Comparison of ENCODE assay signal across 13 mouse cellular contexts in the genomic region with DNA sequence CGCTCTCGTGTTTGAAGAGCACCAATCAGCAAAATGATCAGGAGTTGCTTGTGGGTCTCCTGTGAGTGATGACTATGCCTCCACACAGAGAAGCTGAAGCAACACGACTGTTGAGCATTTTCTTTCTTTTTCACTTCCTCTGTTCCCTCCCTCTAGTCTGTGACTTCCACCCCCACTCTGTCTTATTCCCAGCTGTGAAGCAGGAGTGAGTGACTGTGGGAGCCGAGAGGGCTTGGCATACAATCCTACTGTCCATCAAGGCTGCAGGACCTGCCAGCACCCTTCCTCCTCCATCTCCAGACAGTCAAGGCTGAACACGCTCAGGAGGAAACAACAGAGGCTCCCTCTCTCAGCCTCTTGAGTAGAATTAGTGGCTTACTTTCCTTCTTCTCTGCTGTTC.
DNase-seq lines count a peak whose midpoint lies in the region; ATAC-seq and TF ChIP-seq lines count a peak whose summit lies in the region.
"Had no signal": no experiment of that assay in that cellular context is flagged by ENCODE, and none has a peak within 500 bp of the region (broad histone marks: within the 10 kb centered on the region; RNA-seq: fewer than 3 reads in every experiment).

No protein-coding gene starts in this region.

- 0 out of 2 replicates have a peak, but pooled peaks cover 3% of the 10 kb centered on the region for H3K4me1 ChIP-seq in intestine, embryonic 16.5 days (ENCODE audit: control insufficient read depth, insufficient read depth, low read length)
- no peaks in the 10 kb centered on the region; the same call in 1 of the 2 replicates for H3K4me1 ChIP-seq in intestine, postnatal 0 days (replicated peaks; ENCODE audit: control insufficient read depth, insufficient read depth, low read length)
- H3K4me1 ChIP-seq in CH12.LX (ENCODE audit: control insufficient read depth in 1 of 2, insufficient read depth in 2 of 2) = peaks cover 0 to 28% of the 10 kb centered on the region in 2 experiments; a peak in 2 of 4 replicates
- H3K4me1 ChIP-seq in forebrain, embryonic 10.5 days = no peaks in the 10 kb centered on the region
- H3K4me1 ChIP-seq: neural tube, embryonic 13.5 days had no signal

- no peak overlapping the region for H3K27ac ChIP-seq in intestine, embryonic 16.5 days (ENCODE audit: low read length)
- H3K27ac ChIP-seq in intestine, postnatal 0 days (ENCODE audit: low read depth, low read length) = no peak overlapping the region
- no peak overlapping the region for H3K27ac ChIP-seq in CH12.LX (ENCODE audit: insufficient read depth, low read depth)
- H3K27ac ChIP-seq in forebrain, embryonic 10.5 days = no peak overlapping the region
- H3K27ac ChIP-seq: limb, embryonic 15.5 days; neural tube, embryonic 13.5 days had no signal

- no peak overlapping the region for H3K4me3 ChIP-seq in intestine, embryonic 16.5 days (ENCODE audit: low read length)
- no peak overlapping the region for H3K4me3 ChIP-seq in intestine, postnatal 0 days (ENCODE audit: low read depth, low read length)
- no peak overlapping the region for H3K4me3 ChIP-seq in CH12.LX (replicated peaks in 1 of 3; ENCODE audit: low read depth in 2 of 3, low read length in 2 of 3, poor library complexity in 1 of 3)
- H3K4me3 ChIP-seq in forebrain, embryonic 10.5 days = no peak overlapping the region
- H3K4me3 ChIP-seq: limb, embryonic 15.5 days; neural tube, embryonic 13.5 days had no signal

- no peaks in the 10 kb centered on the region for H3K27me3 ChIP-seq in intestine, embryonic 16.5 days (replicated peaks; ENCODE audit: control insufficient read depth, insufficient read depth, low read length)
- no peaks in the 10 kb centered on the region for H3K27me3 ChIP-seq in intestine, postnatal 0 days (replicated peaks; ENCODE audit: control insufficient read depth, insufficient read depth, low read length)
- no peaks in the 10 kb centered on the region for H3K27me3 ChIP-seq in CH12.LX (replicated peaks)
- H3K27me3 ChIP-seq in forebrain, embryonic 10.5 days (ENCODE audit: poor library complexity, severe bottlenecking) = no peaks in the 10 kb centered on the region
- H3K27me3 ChIP-seq: limb, embryonic 15.5 days; neural tube, embryonic 13.5 days had no signal

- dilution Hi-C loops in CH12.LX (cut with MboI; ENCODE audit: extremely low pct_ligation_motif_present, extremely low pct_unique_long_range_greater_than_20kb, low sequenced_read_pairs) = no loop called here

- no peak for TF ChIP-seq POLR2A in CH12.LX (IDR thresholded peaks at IDR 0.05; ENCODE audit: low read depth, low read length)

- H3K36me3 ChIP-seq in intestine, embryonic 16.5 days (ENCODE audit: control insufficient read depth, insufficient read depth, low read length) = no peaks in the 10 kb centered on the region
- no peaks in the 10 kb centered on the region for H3K36me3 ChIP-seq in intestine, postnatal 0 days (ENCODE audit: control insufficient read depth, insufficient read depth)
- H3K36me3 ChIP-seq in CH12.LX (replicated peaks in 1 of 2; ENCODE audit: control insufficient read depth in 1 of 2, insufficient read depth in 1 of 2, low read length in 1 of 2) = no peaks in the 10 kb centered on the region
- H3K36me3 ChIP-seq in forebrain, embryonic 10.5 days (replicated peaks) = no peaks in the 10 kb centered on the region
- H3K36me3 ChIP-seq: G1E; limb, embryonic 15.5 days; neural tube, embryonic 13.5 days had no signal

- 59% methylated on average over 5 of the region's 5 CpGs for WGBS in intestine, embryonic 16.5 days
- 52% methylated on average over 5 of the region's 5 CpGs for WGBS in intestine, postnatal 0 days
- 85% methylated on average over 5 of the region's 5 CpGs for WGBS in forebrain, embryonic 10.5 days

- TF ChIP-seq EP300 in CH12.LX (IDR thresholded peaks at IDR 0.05; ENCODE audit: low read length) = no peak

- ATAC-seq in intestine, embryonic 16.5 days = no peak
- no peak for ATAC-seq in intestine, postnatal 0 days

- in situ Hi-C loops in CH12.LX (cut with MboI; ENCODE audit: low pct_ligation_motif_present, low pct_unique_long_range_greater_than_20kb, low sequenced_read_pairs) = no loop called here

- TF ChIP-seq RAD21 in CH12.LX (IDR thresholded peaks at IDR 0.05; ENCODE audit: low read depth, low read length) = no peak

- DNase-seq in CH12.LX (ENCODE audit: extremely low read depth) = peak; percentile 23
- DNase-seq in heart, adult 9 months (ENCODE audit: low spot score in 2 of 2) = peak; percentile 35 to 56
- peak; percentile 37 for DNase-seq in lung, postnatal 36 days
- no peak for DNase-seq in urinary bladder, postnatal 25 days (ENCODE audit: low spot score)
- DNase-seq in spleen, postnatal 14 days (ENCODE audit: low spot score in 2 of 2) = no peak
- DNase-seq in forebrain, embryonic 10.5 days (ENCODE audit: extremely low spot score, low spot score) = no peak
- DNase-seq: gastrocnemius, postnatal 36 days; kidney, postnatal 25 days had no signal

- H3K4me2 ChIP-seq in intestine, embryonic 16.5 days (ENCODE audit: low read depth, low read length) = no peak overlapping the region
- no peak overlapping the region for H3K4me2 ChIP-seq in intestine, postnatal 0 days (replicated peaks; ENCODE audit: low read depth)
- peak overlapping the region; percentile 51; the same call in 1 of the 2 replicates for H3K4me2 ChIP-seq in CH12.LX (ENCODE audit: insufficient read depth, low read depth, poor library complexity, severe bottlenecking)
- H3K4me2 ChIP-seq: limb, embryonic 15.5 days; neural tube, embryonic 13.5 days had no signal

- 0 out of 2 replicates have a peak overlapping the region, but pooled peaks have one; percentile 19 for H3K9ac ChIP-seq in intestine, embryonic 16.5 days (ENCODE audit: low read depth, low read length)
- no peak overlapping the region for H3K9ac ChIP-seq in intestine, postnatal 0 days (ENCODE audit: low read depth, low read length)
- H3K9ac ChIP-seq in CH12.LX (ENCODE audit: insufficient read depth, low read depth) = no peak overlapping the region
- H3K9ac ChIP-seq: limb, embryonic 15.5 days; neural tube, embryonic 13.5 days had no signal

- no peak for TF ChIP-seq CTCF in intestine, postnatal 0 days (IDR thresholded peaks at IDR 0.05; ENCODE audit: low read depth)
- TF ChIP-seq CTCF in CH12.LX (conservative IDR thresholded peaks at IDR 0.05 in 1 of 2, IDR thresholded peaks at IDR 0.05 in 1 of 2; ENCODE audit: low read depth in 2 of 2, low read length in 2 of 2) = no peak

- H3K79me2 ChIP-seq in CH12.LX (replicated peaks; ENCODE audit: control insufficient read depth, extremely low read depth, insufficient read depth, poor library complexity, severe bottlenecking) = no peaks in the 10 kb centered on the region

- H3K9me3 ChIP-seq in intestine, embryonic 16.5 days (ENCODE audit: control insufficient read depth, low read length) = no peaks in the 10 kb centered on the region
- H3K9me3 ChIP-seq in intestine, postnatal 0 days (ENCODE audit: control insufficient read depth) = no peaks in the 10 kb centered on the region
- no peaks in the 10 kb centered on the region for H3K9me3 ChIP-seq in CH12.LX (replicated peaks; ENCODE audit: low read length)
- H3K9me3 ChIP-seq in forebrain, embryonic 10.5 days = no peaks in the 10 kb centered on the region
- H3K9me3 ChIP-seq: G1E; limb, embryonic 15.5 days; neural tube, embryonic 13.5 days had no signal

TF ChIP-seq in CH12.LX, 34 proteins besides CTCF, POLR2A, EP300 and RAD21:
- TF ChIP-seq IRF4 (IDR thresholded peaks at IDR 0.05; ENCODE audit: low read depth, low read length) (peak; percentile 22; the same call in 1 of the 2 replicates), CHD1 (IDR thresholded peaks at IDR 0.05; ENCODE audit: low read depth, low read length) (no peak)

Comparison
In these comparisons a context has a peak if more than half of its experiments do, and no peak if none do; other contexts are left out.
1. DNase-seq: peak in CH12.LX (single experiment), heart, adult 9 months (2 of 2) and lung, postnatal 36 days (single experiment); none in urinary bladder, postnatal 25 days (single experiment), spleen, postnatal 14 days (0 of 2) and forebrain, embryonic 10.5 days (single experiment).